27 mouse cellular contexts compared by ENCODE assay signal in genomic region chr4:150973264-150973663, GRCm38 (mm10). TPM values are rescaled to one million over a fixed set of nuclear protein-coding genes. Genes with fewer than 3 reads are reported as not detected.
A peak's percentile ranks its signal among the peaks of the same experiment; 100 is the strongest.
DNase-seq lines count a peak whose midpoint lies in the region; ATAC-seq and TF ChIP-seq lines count a peak whose summit lies in the region.
"Had no signal": no experiment of that assay in that cellular context is flagged by ENCODE, and none has a peak within 500 bp of the region (broad histone marks: within the 10 kb centered on the region; RNA-seq: fewer than 3 reads in every experiment).

No protein-coding gene starts in this region.

- H3K27ac ChIP-seq in left cerebral cortex, adult 2 months = no peak overlapping the region
- H3K27ac ChIP-seq: gastrocnemius, adult 2 months; hindbrain, embryonic 10.5 days; hindbrain, postnatal 0 days; kidney, embryonic 15.5 days had no signal

- no peak overlapping the region for H3K4me3 ChIP-seq in myocyte
- H3K4me3 ChIP-seq in left cerebral cortex, adult 2 months = no peak overlapping the region
- H3K4me3 ChIP-seq: gastrocnemius, adult 2 months; hindbrain, embryonic 10.5 days; kidney, embryonic 15.5 days had no signal

- H3K79me2 ChIP-seq in myocyte (ENCODE audit: control insufficient read depth, insufficient read depth) = no peaks in the 10 kb centered on the region

- no peak overlapping the region for H3ac ChIP-seq in myocyte (ENCODE audit: control insufficient read depth, insufficient read length)

- H3K4me2 ChIP-seq in myocyte (ENCODE audit: low read depth) = peak overlapping the region; percentile 63
- H3K4me2 ChIP-seq: kidney, embryonic 15.5 days had no signal

- TF ChIP-seq CTCF in left cerebral cortex, adult 2 months (IDR thresholded peaks at IDR 0.05) = no peak

- H3K36me3 ChIP-seq in myocyte (ENCODE audit: control insufficient read depth, insufficient read depth) = no peaks in the 10 kb centered on the region
- H3K36me3 ChIP-seq: hindbrain, embryonic 10.5 days; kidney, embryonic 15.5 days had no signal

- TF ChIP-seq POLR2A in myocyte (IDR thresholded peaks at IDR 0.05; ENCODE audit: insufficient read length, low read depth) = no peak

- DNase-seq in adrenal gland, adult (ENCODE audit: inconsistent age in 2 of 2, low spot score in 1 of 2) = peak; percentile 78 to 81
- no peak for DNase-seq in adrenal gland, postnatal 4 days (ENCODE audit: low spot score in 2 of 2)
- peak; percentile 44 for DNase-seq in MN1 (ENCODE audit: low spot score)
- DNase-seq in adrenal gland, adult 8-10 months = peak; percentile 29
- no peak for DNase-seq in cerebellum, adult 18-20 months
- no peak for DNase-seq in left cerebral cortex, adult 2 months (ENCODE audit: extremely low spot score in 1 of 2, low spot score in 2 of 2)
- DNase-seq: gastrocnemius, adult 2 months; left cerebral cortex, postnatal 4 days; liver, postnatal 0 days; lung, postnatal 10 days; right cerebral cortex, postnatal 4 days; thymus, postnatal 14 days had no signal

- H3K27me3 ChIP-seq in myocyte (ENCODE audit: control insufficient read depth, insufficient read depth, insufficient read length) = no peaks in the 10 kb centered on the region
- H3K27me3 ChIP-seq: kidney, embryonic 15.5 days had no signal

- intact Hi-C loops in left cerebral cortex, adult 2 months (cut with DNase I) = no loop called here

- ATAC-seq in activated CD4-positive, CD25-positive, alpha-beta regulatory T cell, adult 4 months = no peak
- ATAC-seq: hindbrain, postnatal 0 days; intestine, postnatal 0 days; liver, postnatal 0 days; midbrain, embryonic 16.5 days had no signal

TF ChIP-seq in myocyte, 11 proteins besides CTCF, POLR2A, EP300 and RAD21:
- peak in 1 of 3 experiments; percentile 46 for TF ChIP-seq MYOD1 (IDR thresholded peaks at IDR 0.05; ENCODE audit: control insufficient read depth in 1 of 3, insufficient read length in 2 of 3, low read depth in 2 of 3)
- no peak for TF ChIP-seq MAX (IDR thresholded peaks at IDR 0.05; ENCODE audit: low read depth)
- TF ChIP-seq SRF (IDR thresholded peaks at IDR 0.05; ENCODE audit: control insufficient read depth, insufficient read length, low read depth) = no peak

RNA-seq across cellular contexts. Expression of gene Uts2, which starts 23.6 kb away (rescaled TPM):
- not detected for total RNA-seq in adrenal gland, postnatal 4 days (2021)
- total RNA-seq in adrenal gland, adult 8-10 months (2022) = not detected
- not detected for polyA plus RNA-seq in myocyte (2012; fragmentation: generic; extraction: Trizol)
- total RNA-seq in left cerebral cortex, adult 2 months (2021) = not detected
- not detected for polyA plus RNA-seq in activated CD4-positive, CD25-positive, alpha-beta regulatory T cell, adult 4 months (2017; shearing (Covaris generic))
- total RNA-seq: gastrocnemius, adult 2 months; hindbrain, postnatal 0 days; layer of hippocampus, postnatal 14 days; left cerebral cortex, postnatal 4 days; liver, adult 2 months; megakaryocyte-erythroid progenitor cell, adult 5-6 weeks; neutrophil, adult 5-6 weeks had no signal
- polyA plus RNA-seq: forebrain, embryonic 11.5 days; heart, embryonic 16.5 days; hindbrain, embryonic 10.5 days; intestine, postnatal 0 days; kidney, embryonic 15.5 days; large intestine, adult 2 months; liver, adult 2 months; liver, postnatal 0 days; midbrain, embryonic 16.5 days; stomach, embryonic 16.5 days had no signal

RNA-seq across cellular contexts. Expression of gene Tnfrsf9, which starts 58.9 kb away (rescaled TPM):
- under 1 TPM in 1 of 2 experiments, not detected in 1; 0.17 TPM for total RNA-seq in adrenal gland, postnatal 4 days (2021)
- total RNA-seq in adrenal gland, adult 8-10 months (2022) = under 1 TPM in 3 of 4 experiments, not detected in 1; 0.27 to 0.43 (median 0.28) TPM
- polyA plus RNA-seq in myocyte (2012; fragmentation: generic; extraction: Trizol) = 0.31 TPM
- under 1 TPM; 0.44 to 0.70 TPM for total RNA-seq in left cerebral cortex, adult 2 months (2021)
- polyA plus RNA-seq in activated CD4-positive, CD25-positive, alpha-beta regulatory T cell, adult 4 months (2017; shearing (Covaris generic)) = 100 to 1,000 TPM; 103 to 140 TPM

RNA-seq across cellular contexts. Expression of gene Park7, which starts 59.0 kb away (rescaled TPM):
- total RNA-seq in adrenal gland, postnatal 4 days (2021) = 100 to 1,000 TPM; 252 to 253 TPM
- total RNA-seq in adrenal gland, adult 8-10 months (2022) = 100 to 1,000 TPM; 239 to 338 (median 269) TPM
- polyA plus RNA-seq in myocyte (2012; fragmentation: generic; extraction: Trizol) = 312 TPM
- 100 to 1,000 TPM; 190 TPM for total RNA-seq in left cerebral cortex, adult 2 months (2021)
- polyA plus RNA-seq in activated CD4-positive, CD25-positive, alpha-beta regulatory T cell, adult 4 months (2017; shearing (Covaris generic)) = 100 to 1,000 TPM; 449 to 481 TPM

Comparison
In these comparisons a context has a peak if more than half of its experiments do, and no peak if none do; other contexts are left out.
1. DNase-seq: peak in adrenal gland, adult (2 of 2), MN1 (single experiment) and adrenal gland, adult 8-10 months (single experiment); none in adrenal gland, postnatal 4 days (0 of 2), cerebellum, adult 18-20 months (0 of 2) and left cerebral cortex, adult 2 months (0 of 2).